Mouse (Mus musculus): ENCODE results near the gene Rab43.

- TF ChIP-seq CTCF (IDR thresholded peaks at IDR 0.05; ENCODE audit: low read depth, low read length) = no peak
- no peak for TF ChIP-seq POLR2A (IDR thresholded peaks at IDR 0.05; ENCODE audit: extremely low read depth, insufficient read depth, low read length)
These were observed 67.3 kb downstream of the Rab43 start for GRCm38 (mm10) chr6:87744632-87745031.

Data from liver, adult 2 months (tissue).